Mouse (Mus musculus) naive thymus-derived CD4-positive, alpha-beta T cell, adult 2 months (primary cell): Measurements from ENCODE around the gene Atp6v1g2.
A peak's percentile ranks its signal among the peaks of the same experiment; 100 is the strongest.
"Not testable (repeated sequence)": the region's sequence is repeated elsewhere in the genome, so short reads cannot be mapped to it uniquely, and the experiment has no call there.

ENCODE experiments used
- DNase-seq: peaks from one replicate; pipeline ENCODE4 v3.0.0-alpha.2; 2011; ENCODE audit warnings: low read depth

Atp6v1g2 gene

GRCm38 (mm10) chr17:35202442-35202841 lies 31.0 kb upstream of the Atp6v1g2 start:
- no peak for DNase-seq

GRCm38 (mm10) chr17:35204494-35205379 lies 28.7 kb upstream of the Atp6v1g2 start, which contains the start of gene Lta:
Lta (minus strand) TSS chr17:35205351.
- DNase-seq = peak; percentile 89

- DNase-seq = no peak
Observed at GRCm38 (mm10) chr17:35205380-35205769, 28.1 kb upstream of the Atp6v1g2 start.

GRCm38 (mm10) chr17:35209785-35210535 lies 23.5 kb upstream of the Atp6v1g2 start:
- peak; percentile 90 for DNase-seq

GRCm38 (mm10) chr17:35210593-35210992 lies 22.9 kb upstream of the Atp6v1g2 start:
- DNase-seq = peak; percentile 44

- no peak for DNase-seq
Observed at GRCm38 (mm10) chr17:35213071-35213470, 20.4 kb upstream of the Atp6v1g2 start.

- peak; percentile 64 for DNase-seq
Observed at GRCm38 (mm10) chr17:35218516-35219193, 14.8 kb upstream of the Atp6v1g2 start.

GRCm38 (mm10) chr17:35219601-35220041 lies 13.8 kb upstream of the Atp6v1g2 start:
- peak; percentile 69 for DNase-seq

GRCm38 (mm10) chr17:35220156-35220952 lies 13.1 kb upstream of the Atp6v1g2 start, which contains the start of gene Gm16181:
Gm16181 (plus strand) TSS chr17:35220834.
- DNase-seq = no peak

GRCm38 (mm10) chr17:35222299-35222698 lies 11.2 kb upstream of the Atp6v1g2 start:
- DNase-seq = peak; percentile 54

GRCm38 (mm10) chr17:35224641-35225040 lies 8.8 kb upstream of the Atp6v1g2 start:
- no peak for DNase-seq

- DNase-seq = no peak
Observed at GRCm38 (mm10) chr17:35225456-35225855, 8.0 kb upstream of the Atp6v1g2 start.

GRCm38 (mm10) chr17:35226561-35227046 lies 6.9 kb upstream of the Atp6v1g2 start:
- DNase-seq = peak; percentile 54

GRCm38 (mm10) chr17:35231022-35231421 lies 2.4 kb upstream of the Atp6v1g2 start:
- DNase-seq = peak; percentile 54

GRCm38 (mm10) chr17:35232043-35232442 lies 1.4 kb upstream of the Atp6v1g2 start:
- peak; percentile 92 for DNase-seq

GRCm38 (mm10) chr17:35232659-35233058 lies 801 bp upstream of the Atp6v1g2 start:
- DNase-seq = peak; percentile 82

GRCm38 (mm10) chr17:35234090-35234489 lies 630 bp downstream of the Atp6v1g2 start:
- DNase-seq = not testable (repeated sequence)

GRCm38 (mm10) chr17:35234903-35235302 lies 1.4 kb downstream of the Atp6v1g2 start:
- DNase-seq = peak; percentile 59

- peak; percentile 90 for DNase-seq
Observed at GRCm38 (mm10) chr17:35235614-35236389, 2.3 kb downstream of the Atp6v1g2 start, which contains the start of gene Nfkbil1. Nfkbil1 (minus strand) TSS chr17:35235792.

GRCm38 (mm10) chr17:35236390-35236746 lies 2.9 kb downstream of the Atp6v1g2 start:
- DNase-seq = peak; percentile 99
